Mouse (Mus musculus) testis, adult 2 months (tissue): Measurements from ENCODE around the gene Styx. TPM values are rescaled to one million over a fixed set of nuclear protein-coding genes. Genes with fewer than 3 reads are reported as not detected.
A peak's percentile ranks its signal among the peaks of the same experiment; 100 is the strongest.

Experiments
- H3K27ac ChIP-seq: fragments of 200-500 bp; 2 replicates; pipeline ENCODE4 v1.5.1; 2012; ENCODE audit warnings: low read depth, low read length; ENCODE audit not compliant: control insufficient read depth, insufficient read depth
- H3K27me3 ChIP-seq: fragments of 200-500 bp; 2 replicates; pipeline ENCODE4 v1.6.1; 2012; ENCODE audit warnings: mild to moderate bottlenecking, low read length, moderate library complexity; ENCODE audit not compliant: control insufficient read depth, insufficient read depth
- H3K36me3 ChIP-seq: fragments of 200-500 bp; 2 replicates; pipeline ENCODE4 v1.6.1; 2012; ENCODE audit warnings: mild to moderate bottlenecking, low read length; ENCODE audit not compliant: control insufficient read depth, insufficient read depth
- H3K4me1 ChIP-seq: fragments of 200-500 bp; 2 replicates; pipeline ENCODE4 v1.6.1; 2012; ENCODE audit warnings: low read length; ENCODE audit not compliant: control insufficient read depth, insufficient read depth
- H3K4me3 ChIP-seq: fragments of 200-500 bp; 2 replicates; pipeline ENCODE4 v1.5.1; 2012; ENCODE audit warnings: low read depth, mild to moderate bottlenecking, low read length, moderate library complexity, mixed read lengths; ENCODE audit not compliant: control insufficient read depth
- CTCF ChIP-seq: fragments of 200-500 bp; IDR thresholded peaks from 2 replicates; pipeline ENCODE4 v1.5.1; 2012; ENCODE audit warnings: low read depth, mild to moderate bottlenecking, inconsistent platforms, low read length, moderate library complexity; ENCODE audit not compliant: control insufficient read depth, insufficient read depth, insufficient replicate concordance
- POLR2A ChIP-seq: fragments of 200-500 bp; IDR thresholded peaks from 2 replicates; pipeline ENCODE4 v1.6.1; 2012; ENCODE audit warnings: low read depth, mild to moderate bottlenecking, inconsistent platforms, low read length, moderate library complexity; ENCODE audit not compliant: control insufficient read depth
- polyA plus RNA-seq: library from polyadenylated mRNA; depleted of rRNA; stranded (reverse); fragments of >200 nt; gene quantifications from 2 replicates; pipeline ENCODE4 v1.2.3, GENCODE M21; 2012

Gene Styx
- polyA plus RNA-seq, 1 experiment: 15.1 TPM

DNA sequence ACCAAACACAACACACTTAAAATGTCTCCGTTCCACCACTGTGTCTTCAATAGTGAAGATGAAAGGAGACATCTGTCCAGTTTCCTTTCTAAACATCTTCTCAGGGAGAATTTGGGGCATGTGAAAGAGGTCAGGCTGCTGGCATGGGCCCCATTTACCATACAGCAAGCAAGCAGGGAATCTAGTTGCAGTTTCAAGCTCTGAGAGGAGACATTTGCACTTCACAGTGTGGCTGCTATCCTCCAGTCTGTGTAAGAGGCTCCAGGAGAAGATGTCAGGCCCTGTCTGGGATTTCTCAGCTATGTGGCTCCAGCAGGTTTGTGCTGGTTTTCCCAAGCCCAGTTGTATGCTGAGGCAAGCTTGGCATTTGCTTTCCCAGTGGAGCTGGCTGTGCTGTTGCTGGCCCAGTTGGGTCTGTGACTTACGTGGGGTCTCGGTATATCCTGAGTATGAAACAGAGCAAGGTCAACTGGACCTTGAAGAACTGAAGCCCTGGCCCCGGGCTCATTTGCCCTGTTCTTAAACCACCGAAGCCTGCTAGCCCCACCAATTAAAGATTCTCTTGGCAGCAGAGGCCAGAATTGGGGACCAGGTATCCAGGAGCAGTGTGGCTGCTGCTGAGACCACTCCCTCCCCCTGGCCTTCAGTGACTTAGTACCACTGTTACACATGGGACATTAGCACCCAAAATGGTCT is 102.8 kb downstream of the Styx start:
- Histone ChIP-seq H3K36me3 (no peaks in the 10 kb centered on the region), H3K27ac (0 out of 2 replicates have a peak overlapping the region, but pooled peaks have one; percentile 5), H3K4me3 (no peak overlapping the region), H3K4me1 (peaks cover 4% of the 10 kb centered on the region; the same call in 1 of the 2 replicates), H3K27me3 (no peaks in the 10 kb centered on the region)
- TF ChIP-seq POLR2A (no peak), CTCF (no peak)

DNA sequence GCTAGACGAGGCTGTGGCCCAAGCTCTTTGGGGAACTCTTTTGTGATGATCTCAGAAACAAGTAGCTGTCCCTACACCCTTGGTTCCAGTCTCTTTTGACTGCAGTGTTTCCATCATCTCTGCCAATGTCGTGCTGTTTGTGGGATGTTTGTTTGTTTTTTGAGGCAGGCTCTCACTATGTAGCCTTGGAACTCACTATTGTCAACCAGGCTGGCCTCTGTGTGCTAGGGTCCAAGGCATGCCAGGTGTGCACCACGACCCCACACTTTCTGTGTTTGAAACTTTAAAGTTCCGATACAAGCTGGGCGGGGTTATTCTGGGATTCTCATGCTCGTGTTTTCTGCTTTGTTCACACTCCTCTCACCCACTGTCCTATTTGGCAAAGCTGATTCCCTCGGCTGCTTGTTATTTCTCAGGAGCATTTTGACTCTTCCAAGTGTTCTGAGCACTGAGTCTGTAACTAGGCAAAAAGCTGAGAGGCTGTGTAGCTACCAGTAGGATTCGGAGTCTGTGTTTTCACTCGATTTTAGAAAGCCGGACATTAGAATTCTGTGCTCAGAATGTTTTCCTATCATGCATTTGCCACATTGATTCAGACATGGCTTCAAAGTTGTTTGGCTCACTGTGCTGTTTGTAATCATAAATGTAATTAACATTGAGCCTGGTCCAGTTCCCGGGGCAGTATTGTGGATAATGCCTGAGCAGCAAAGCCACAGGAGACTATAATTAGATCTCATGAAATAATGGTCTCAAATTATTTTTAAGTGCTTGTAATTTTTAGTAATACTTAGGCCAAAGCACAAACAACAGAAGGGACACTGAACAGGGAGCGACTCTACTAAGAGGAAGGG is 105.0 kb downstream of the Styx start:
- H3K27ac ChIP-seq: 0 out of 2 replicates have a peak overlapping the region, but pooled peaks have one; percentile 10

DNA sequence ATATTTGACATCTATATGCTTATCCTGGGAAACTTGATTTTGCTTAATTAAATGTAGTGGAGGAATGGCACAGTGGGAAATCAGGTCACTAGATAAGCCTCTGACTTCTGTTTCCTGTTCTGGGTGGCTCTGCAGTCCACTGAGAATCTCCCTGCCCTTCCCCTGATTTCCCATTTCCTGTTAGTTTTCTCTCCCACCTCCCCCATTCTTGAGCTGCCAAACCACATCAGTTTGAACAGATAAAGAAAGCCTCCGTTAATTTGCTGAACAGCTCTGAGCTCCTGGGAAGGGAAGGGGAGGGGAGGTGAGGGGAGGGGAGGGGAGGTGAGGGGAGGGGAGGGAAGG is 105.6 kb downstream of the Styx start:
- H3K4me1 ChIP-seq: peaks cover 4% of the 10 kb centered on the region; the same call in 1 of the 2 replicates
- no peak overlapping the region for H3K27ac ChIP-seq
- H3K36me3 ChIP-seq: no peaks in the 10 kb centered on the region
- H3K27me3 ChIP-seq: no peaks in the 10 kb centered on the region
- no peak for TF ChIP-seq POLR2A
- TF ChIP-seq CTCF: no peak
- H3K4me3 ChIP-seq: no peak overlapping the region

More for the DNA sequence above, 105.0 kb downstream of the Styx start:
- no peak for TF ChIP-seq POLR2A
- TF ChIP-seq CTCF: no peak
- no peaks in the 10 kb centered on the region for H3K36me3 ChIP-seq
- H3K27me3 ChIP-seq: no peaks in the 10 kb centered on the region
- no peak overlapping the region for H3K4me3 ChIP-seq
- peaks cover 4% of the 10 kb centered on the region; the same call in 1 of the 2 replicates for H3K4me1 ChIP-seq

DNA sequence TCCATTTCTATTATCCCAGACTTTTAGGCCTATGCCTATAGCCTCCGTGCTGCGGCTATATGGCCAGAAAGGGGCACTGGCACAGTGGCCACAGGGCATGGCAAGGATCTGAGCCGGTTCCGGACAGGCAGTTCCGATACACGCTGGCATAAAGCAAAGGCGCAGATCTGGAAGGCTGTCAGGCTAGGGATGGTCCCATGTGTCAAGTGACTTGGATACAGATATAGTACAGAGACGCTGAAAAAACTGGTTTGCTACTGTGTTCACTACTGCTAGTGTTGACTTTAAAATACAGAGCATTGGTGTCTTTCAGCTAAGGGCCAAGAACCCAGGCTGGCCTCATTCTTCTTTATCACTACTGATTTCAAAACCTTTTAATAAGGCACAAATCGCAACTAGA is 106.1 kb downstream of the Styx start:
- H3K27ac ChIP-seq: no peak overlapping the region
- H3K4me1 ChIP-seq: peaks cover 4% of the 10 kb centered on the region; the same call in 1 of the 2 replicates
- no peaks in the 10 kb centered on the region for H3K27me3 ChIP-seq
- H3K4me3 ChIP-seq: no peak overlapping the region
- no peaks in the 10 kb centered on the region for H3K36me3 ChIP-seq
- TF ChIP-seq POLR2A (no peak), CTCF (no peak)

DNA sequence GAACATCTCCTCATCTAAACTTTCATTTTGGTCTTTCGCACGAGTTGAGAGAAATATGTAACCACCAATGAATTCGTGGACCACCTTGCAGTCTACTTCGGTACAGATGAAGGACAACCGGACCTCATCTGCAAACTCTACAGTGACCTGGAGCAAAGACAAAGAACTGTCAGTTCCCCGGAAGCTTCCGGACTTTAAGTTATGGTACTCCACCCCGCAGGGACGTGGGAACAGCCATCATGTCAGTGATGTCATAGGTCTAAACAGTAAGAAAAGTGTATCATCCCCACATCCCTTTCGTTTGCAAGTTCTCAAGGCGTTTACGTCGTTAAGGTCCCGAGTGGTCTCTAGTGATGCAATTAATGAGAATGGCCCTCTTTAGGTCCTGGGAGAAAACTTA is 109.0 kb downstream of the Styx start:
- Histone ChIP-seq H3K4me3 (no peak overlapping the region), H3K36me3 (no peaks in the 10 kb centered on the region), H3K27me3 (no peaks in the 10 kb centered on the region), H3K27ac (no peak overlapping the region), H3K4me1 (no peaks in the 10 kb centered on the region)
- TF ChIP-seq POLR2A (no peak), CTCF (no peak)

DNA sequence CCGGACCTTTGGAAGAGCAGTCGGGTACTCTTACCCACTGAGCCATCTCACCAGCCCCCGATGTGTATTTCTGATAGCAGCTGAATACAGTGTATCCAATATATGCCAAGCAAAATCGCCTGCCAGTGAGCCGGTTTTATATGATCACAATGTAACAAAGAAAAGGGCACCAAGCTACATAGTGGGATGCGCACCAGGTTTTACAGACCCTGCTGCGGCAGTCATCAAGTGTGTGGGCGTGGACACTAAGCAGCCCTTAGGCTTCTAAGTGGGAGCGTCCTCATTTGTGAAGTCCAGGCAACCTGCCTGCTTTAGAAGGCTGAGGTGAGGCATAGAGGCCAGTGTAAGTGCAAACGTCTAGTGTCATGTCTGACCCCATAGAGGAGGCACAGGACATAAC is 109.6 kb downstream of the Styx start:
- TF ChIP-seq CTCF: no peak
- no peak for TF ChIP-seq POLR2A
- H3K4me3 ChIP-seq: no peak overlapping the region
- H3K36me3 ChIP-seq: no peaks in the 10 kb centered on the region

DNA sequence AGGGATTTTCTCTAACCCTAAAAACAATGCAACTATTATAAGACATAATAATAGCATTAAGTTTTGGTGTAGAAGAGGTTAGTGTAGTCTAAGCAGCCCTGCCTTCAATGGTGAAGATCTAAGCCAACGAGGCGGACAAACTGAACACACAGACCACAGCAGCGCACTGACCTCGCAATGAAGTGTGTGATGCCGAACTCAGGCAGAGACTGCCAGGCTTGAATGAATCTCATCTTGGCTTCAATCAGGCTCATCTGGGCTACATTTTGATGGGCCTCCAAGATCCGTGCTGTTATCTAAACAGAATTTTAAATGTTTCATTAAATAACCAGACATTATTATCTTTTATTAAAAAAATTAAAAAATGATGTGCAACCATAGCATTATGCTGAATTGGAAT is 111.1 kb downstream of the Styx start:
- no peak for TF ChIP-seq CTCF
- no peak for TF ChIP-seq POLR2A
- no peaks in the 10 kb centered on the region for H3K36me3 ChIP-seq

More for the DNA sequence above, 109.6 kb downstream of the Styx start:
- Histone ChIP-seq H3K4me1 (no peaks in the 10 kb centered on the region), H3K27ac (no peak overlapping the region), H3K27me3 (no peaks in the 10 kb centered on the region)

More for the DNA sequence above, 111.1 kb downstream of the Styx start:
- Histone ChIP-seq H3K4me3 (no peak overlapping the region), H3K27me3 (no peaks in the 10 kb centered on the region), H3K27ac (no peak overlapping the region), H3K4me1 (no peaks in the 10 kb centered on the region)
